Mouse (Mus musculus) ES-E14 (cell line): ENCODE results near the gene Fmnl1.

Experiments used
- CHD2 ChIP-seq: IDR thresholded peaks from 2 replicates; pipeline ENCODE4 v1.6.1; 2014; ENCODE audit warnings: mild to moderate bottlenecking, low read depth, low read length, inconsistent platforms
- HCFC1 ChIP-seq: IDR thresholded peaks from 2 replicates; pipeline ENCODE4 v1.6.1; 2012; ENCODE audit warnings: low read length, inconsistent platforms, borderline replicate concordance; ENCODE audit not compliant: insufficient read depth

- TF ChIP-seq CHD2 (no peak), HCFC1 (no peak)
Observed at GRCm38 (mm10) chr11:103178748-103179147, 7.8 kb downstream of the Fmnl1 start.
